Mouse (Mus musculus) CD8-positive naive resting alpha-beta T cell, adult 2 months (primary cell): ENCODE results near the gene Tas2r119.

Source experiments
- DNase-seq, 2 experiments: peaks; one replicate each; pipeline ENCODE4 v3.0.0; 2022; ENCODE audit warnings: low read depth in 2 of 2, low spot score in 2 of 2

The Tas2r119 gene

GRCm38 (mm10) chr15:32223028-32223427, 45.9 kb downstream of the Tas2r119 start:
- DNase-seq = no peak

GRCm38 (mm10) chr15:32225394-32225793, 48.3 kb downstream of the Tas2r119 start:
- DNase-seq = no peak

- no peak for DNase-seq
Observed at GRCm38 (mm10) chr15:32226381-32226780, 49.3 kb downstream of the Tas2r119 start.

GRCm38 (mm10) chr15:32226888-32227395, 49.9 kb downstream of the Tas2r119 start:
- no peak for DNase-seq
